Mouse (Mus musculus) ES-Bruce4 (cell line): ENCODE data around the gene Platr17.

Experiments
- CTCF ChIP-seq: IDR thresholded peaks from one replicate; pipeline ENCODE4 v1.8.1; 2011; ENCODE audit warnings: low read depth, low read length
- EP300 ChIP-seq: IDR thresholded peaks from 2 replicates; pipeline ENCODE4 v1.6.1; 2011; ENCODE audit warnings: low read depth, low read length; ENCODE audit not compliant: insufficient read depth
- POLR2A ChIP-seq: IDR thresholded peaks from one replicate; pipeline ENCODE4 v1.8.1; 2011; ENCODE audit warnings: low read length; ENCODE audit not compliant: insufficient read depth

DNA sequence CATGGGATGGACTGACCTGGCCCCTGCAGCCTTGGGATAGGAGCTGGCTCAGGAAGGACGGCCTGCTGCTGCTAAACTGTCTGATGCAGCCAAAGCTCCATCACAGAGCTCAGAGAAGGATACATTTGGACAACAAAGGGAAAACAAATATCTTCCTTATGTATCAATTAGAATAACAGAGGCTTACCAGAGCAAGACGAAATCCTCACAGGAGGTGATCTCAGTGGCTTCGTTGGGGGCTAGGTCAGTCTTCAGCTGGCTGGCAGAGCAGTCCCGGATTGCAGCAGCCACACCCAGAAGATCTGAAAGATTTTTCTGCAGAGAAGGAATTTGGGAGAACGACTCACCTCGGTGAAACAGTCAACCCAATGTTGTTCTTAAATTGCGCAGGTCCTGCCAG is 12.5 kb upstream of the Platr17 start:
- TF ChIP-seq POLR2A (no peak), CTCF (no peak), EP300 (0 out of 2 replicates have a peak, but pooled peaks have one; percentile 21)
